Mouse (Mus musculus): ENCODE results near the gene Tfe3. TPM values are rescaled to one million over a fixed set of nuclear protein-coding genes. Genes with fewer than 3 reads are reported as not detected.

Tfe3 gene
- polyA plus RNA-seq, 1 experiment from 2014 or later = 30.5 TPM

MicroRNAs encoded within 50 kb of the gene (microRNA counts, 519-probe panel; counts per million panel counts)
- 1,894 counts per million, percentile 13 among the panel's probes with 10 or more counts for microRNA mmu-miR-1198

Small RNA genes lying within 50 kb of the gene (microRNA-seq; reads per million reads assigned to microRNA genes)
- 30.6 reads per million, percentile 40 among the genes with 10 or more reads in this experiment for gene Mir1198

Other genes starting within 250 kb of the Tfe3 start
- 0.05 TPM in 1 of 2 replicates, not detected in the other for gene Foxp3, start 188.9 kb upstream of the Tfe3 start, polyA plus RNA-seq (2015; fragmentation: Nextera tagmentation; extraction: Ambion mirVana)
- gene Ppp1r3f, start 188.3 kb upstream of the Tfe3 start, polyA plus RNA-seq (2015; fragmentation: Nextera tagmentation; extraction: Ambion mirVana) = 1.9 and 2.2 TPM in 2 replicates
- gene Ccdc22, start 157.0 kb upstream of the Tfe3 start, polyA plus RNA-seq (2015; fragmentation: Nextera tagmentation; extraction: Ambion mirVana) = 31.9 and 32.1 TPM in 2 replicates
- gene Cacna1f, start 155.5 kb upstream of the Tfe3 start, polyA plus RNA-seq (2015; fragmentation: Nextera tagmentation; extraction: Ambion mirVana) = not detected in 2 replicates
- gene Syp, start 124.1 kb upstream of the Tfe3 start, polyA plus RNA-seq (2015; fragmentation: Nextera tagmentation; extraction: Ambion mirVana) = 1.9 and 3.4 TPM in 2 replicates
- 8.5 and 8.8 TPM in 2 replicates for gene Prickle3, start 105.3 kb upstream of the Tfe3 start, polyA plus RNA-seq (2015; fragmentation: Nextera tagmentation; extraction: Ambion mirVana)
- 186 and 191 TPM in 2 replicates for gene Plp2, start 91.2 kb upstream of the Tfe3 start, polyA plus RNA-seq (2015; fragmentation: Nextera tagmentation; extraction: Ambion mirVana)
- 0.53 and 0.62 TPM in 2 replicates for gene Magix, start 81.3 kb upstream of the Tfe3 start, polyA plus RNA-seq (2015; fragmentation: Nextera tagmentation; extraction: Ambion mirVana)
- 46.9 and 49.1 TPM in 2 replicates for gene Gpkow, start 65.4 kb upstream of the Tfe3 start, polyA plus RNA-seq (2015; fragmentation: Nextera tagmentation; extraction: Ambion mirVana)
- 69.6 and 79.5 TPM in 2 replicates for gene Wdr45, start 48.2 kb upstream of the Tfe3 start, polyA plus RNA-seq (2015; fragmentation: Nextera tagmentation; extraction: Ambion mirVana)
- gene Gm45208, start 40.3 kb upstream of the Tfe3 start, polyA plus RNA-seq (2015; fragmentation: Nextera tagmentation; extraction: Ambion mirVana) = not detected in 2 replicates
- gene Praf2, start 34.1 kb upstream of the Tfe3 start, polyA plus RNA-seq (2015; fragmentation: Nextera tagmentation; extraction: Ambion mirVana) = 58.9 and 60.6 TPM in 2 replicates
- 23.5 and 23.6 TPM in 2 replicates for gene Ccdc120, start 11.7 kb upstream of the Tfe3 start, polyA plus RNA-seq (2015; fragmentation: Nextera tagmentation; extraction: Ambion mirVana)
- 39.7 and 41.7 TPM in 2 replicates for gene Gripap1, start 27.2 kb downstream of the Tfe3 start, polyA plus RNA-seq (2015; fragmentation: Nextera tagmentation; extraction: Ambion mirVana)
- gene Kcnd1, start 59.7 kb downstream of the Tfe3 start, polyA plus RNA-seq (2015; fragmentation: Nextera tagmentation; extraction: Ambion mirVana) = 1.4 and 1.6 TPM in 2 replicates
- gene Otud5, start 78.8 kb downstream of the Tfe3 start, polyA plus RNA-seq (2015; fragmentation: Nextera tagmentation; extraction: Ambion mirVana) = 42.2 and 46.6 TPM in 2 replicates
- 8.6 and 10.3 TPM in 2 replicates for gene Pim2, start 115.7 kb downstream of the Tfe3 start, polyA plus RNA-seq (2015; fragmentation: Nextera tagmentation; extraction: Ambion mirVana)
- gene Slc35a2, start 121.5 kb downstream of the Tfe3 start, polyA plus RNA-seq (2015; fragmentation: Nextera tagmentation; extraction: Ambion mirVana) = 37.6 and 38.6 TPM in 2 replicates
- gene Pqbp1, start 136.7 kb downstream of the Tfe3 start, polyA plus RNA-seq (2015; fragmentation: Nextera tagmentation; extraction: Ambion mirVana) = 114 and 115 TPM in 2 replicates
- 155 TPM in 2 replicates for gene Timm17b, start 136.8 kb downstream of the Tfe3 start, polyA plus RNA-seq (2015; fragmentation: Nextera tagmentation; extraction: Ambion mirVana)
- gene Gm10491, start 145.3 kb downstream of the Tfe3 start, polyA plus RNA-seq (2015; fragmentation: Nextera tagmentation; extraction: Ambion mirVana) = not detected in 2 replicates
- gene Gm10490, start 147.0 kb downstream of the Tfe3 start, polyA plus RNA-seq (2015; fragmentation: Nextera tagmentation; extraction: Ambion mirVana) = not detected in 2 replicates
- 0.86 and 1.9 TPM in 2 replicates for gene Pcsk1n, start 157.3 kb downstream of the Tfe3 start, polyA plus RNA-seq (2015; fragmentation: Nextera tagmentation; extraction: Ambion mirVana)
- gene Eras, start 166.0 kb downstream of the Tfe3 start, polyA plus RNA-seq (2015; fragmentation: Nextera tagmentation; extraction: Ambion mirVana) = not detected in 2 replicates
- gene Hdac6, start 185.3 kb downstream of the Tfe3 start, polyA plus RNA-seq (2015; fragmentation: Nextera tagmentation; extraction: Ambion mirVana) = 24.1 and 26.8 TPM in 2 replicates
- 1.4 and 1.9 TPM in 2 replicates for gene Gata1, start 215.5 kb downstream of the Tfe3 start, polyA plus RNA-seq (2015; fragmentation: Nextera tagmentation; extraction: Ambion mirVana)

All from lung, embryonic 15.5 days (tissue).